In the genomic region with DNA sequence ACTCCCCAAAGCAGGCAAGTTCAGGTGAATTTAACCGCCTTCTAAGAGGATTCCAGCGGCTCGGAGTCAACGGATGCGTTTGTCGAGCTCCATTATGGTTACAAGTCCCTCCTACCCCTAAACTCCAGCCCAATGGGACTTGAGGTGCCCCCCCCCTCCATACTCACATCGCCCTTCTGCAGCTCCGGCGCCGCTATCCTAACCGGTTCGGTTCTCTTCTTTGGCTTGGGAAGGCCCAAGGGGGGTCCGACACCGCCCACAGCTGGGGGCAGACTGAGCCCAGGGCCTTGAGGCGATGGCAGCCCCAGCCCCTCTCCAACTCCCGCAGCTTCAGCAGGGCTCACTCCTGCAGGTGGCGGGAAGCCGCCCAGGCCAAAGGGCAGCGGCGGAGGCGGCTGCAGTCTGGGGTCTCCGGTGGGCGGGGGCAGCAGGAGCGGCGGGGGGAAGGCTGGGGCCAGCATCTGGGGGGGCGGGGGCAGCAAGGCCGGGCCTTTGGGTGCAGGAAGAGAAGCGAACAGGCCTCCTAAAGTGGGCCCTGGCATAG, we compare ENCODE assay signal across 8 mouse cellular contexts. TPM values are rescaled to one million over a fixed set of nuclear protein-coding genes. Genes with fewer than 3 reads are reported as not detected.
A peak's percentile ranks its signal among the peaks of the same experiment; 100 is the strongest.
DNase-seq lines count a peak whose midpoint lies in the region; ATAC-seq and TF ChIP-seq lines count a peak whose summit lies in the region.

No protein-coding gene starts in this region.

- peak; percentile 47 for TF ChIP-seq POLR2A in embryonic fibroblast, embryonic 13.5 days (IDR thresholded peaks at IDR 0.05; ENCODE audit: low read depth, low read length)

- DNase-seq in cerebellum, adult 11-12 months, result peak; percentile 83
- DNase-seq in cerebellum, postnatal 25 days, result no peak
- peak; percentile 74 for DNase-seq in adrenal gland, postnatal 14 days
- DNase-seq in heart, postnatal 4 days, result peak; percentile 48
- peak; percentile 32 to 37 for DNase-seq in layer of hippocampus, postnatal 25 days (ENCODE audit: extremely low spot score in 1 of 2, low spot score in 1 of 2)
- peak; percentile 48 for DNase-seq in right cerebral cortex, postnatal 4 days

- H3K4me3 ChIP-seq in embryonic fibroblast, embryonic 13.5 days (ENCODE audit: insufficient read depth, low read length), result peak overlapping the region; percentile 84

- TF ChIP-seq CTCF in embryonic fibroblast, embryonic 13.5 days (IDR thresholded peaks at IDR 0.05; ENCODE audit: borderline replicate concordance, insufficient read depth, low read length), result no peak

- H3K4me1 ChIP-seq in embryonic fibroblast, embryonic 13.5 days (ENCODE audit: control insufficient read depth, insufficient read depth, low read length), result no peaks in the 10 kb centered on the region

- H3K27ac ChIP-seq in embryonic fibroblast, embryonic 13.5 days (ENCODE audit: insufficient read depth, low read length), result peak overlapping the region; percentile 58; the same call in 1 of the 2 replicates

- ATAC-seq in megakaryocyte progenitor cell, adult 5-6 weeks (replicated peaks; ENCODE audit: poor library complexity), result peak; percentile 34

RNA-seq across cellular contexts. Expression of a gene that starts 0.6 kb away (rescaled TPM):
- total RNA-seq in adrenal gland, postnatal 14 days (2021), result 50.0 and 50.4 TPM in 2 replicates
- polyA plus RNA-seq in embryonic fibroblast, embryonic 13.5 days (2011; ENCODE audit: insufficient read length, low read depth, missing spikeins), result 27.5 and 34.2 TPM in 2 replicates
- total RNA-seq in heart, postnatal 4 days (2021), result 10 to 100 TPM; 56.2 to 56.9 TPM
- 10 to 100 TPM; 60.5 to 63.5 TPM for total RNA-seq in layer of hippocampus, postnatal 25 days (2021)
- 24.5 and 25.6 TPM in 2 replicates for total RNA-seq in megakaryocyte progenitor cell, adult 5-6 weeks (2015)
- 28.9 and 31.3 TPM in 2 replicates for total RNA-seq in megakaryocyte progenitor cell, adult 5-6 weeks (2017)

RNA-seq across cellular contexts. Expression of a gene that starts 21.3 kb away (rescaled TPM):
- 169 and 171 TPM in 2 replicates for total RNA-seq in adrenal gland, postnatal 14 days (2021)
- polyA plus RNA-seq in embryonic fibroblast, embryonic 13.5 days (2011; ENCODE audit: insufficient read length, low read depth, missing spikeins), result 267 and 287 TPM in 2 replicates
- total RNA-seq in heart, postnatal 4 days (2021), result 100 to 1,000 TPM; 146 to 151 TPM
- total RNA-seq in layer of hippocampus, postnatal 25 days (2021), result 100 to 1,000 TPM; 134 to 145 TPM
- total RNA-seq in megakaryocyte progenitor cell, adult 5-6 weeks (2015), result 281 and 308 TPM in 2 replicates
- 348 and 456 TPM in 2 replicates for total RNA-seq in megakaryocyte progenitor cell, adult 5-6 weeks (2017)

RNA-seq across cellular contexts. Expression of a gene that starts 34.5 kb away (rescaled TPM):
- total RNA-seq in adrenal gland, postnatal 14 days (2021), result 115 and 119 TPM in 2 replicates
- polyA plus RNA-seq in embryonic fibroblast, embryonic 13.5 days (2011; ENCODE audit: insufficient read length, low read depth, missing spikeins), result 130 and 167 TPM in 2 replicates
- 10 to 100 TPM; 68.2 to 68.9 TPM for total RNA-seq in heart, postnatal 4 days (2021)
- 10 to 100 TPM; 52.8 to 54.1 TPM for total RNA-seq in layer of hippocampus, postnatal 25 days (2021)
- 157 and 195 TPM in 2 replicates for total RNA-seq in megakaryocyte progenitor cell, adult 5-6 weeks (2015)
- total RNA-seq in megakaryocyte progenitor cell, adult 5-6 weeks (2017), result 119 and 137 TPM in 2 replicates

RNA-seq across cellular contexts. Expression of a gene that starts 38.2 kb away (rescaled TPM):
- total RNA-seq in adrenal gland, postnatal 14 days (2021), result 0.19 and 3.7 TPM in 2 replicates
- polyA plus RNA-seq in embryonic fibroblast, embryonic 13.5 days (2011; ENCODE audit: insufficient read length, low read depth, missing spikeins), result not detected in 2 replicates
- total RNA-seq in heart, postnatal 4 days (2021), result under 1 TPM in 1 of 2 experiments, not detected in 1; 0.12 TPM
- total RNA-seq in layer of hippocampus, postnatal 25 days (2021), result not detected
- 0.12 TPM in 1 of 2 replicates, not detected in the other for total RNA-seq in megakaryocyte progenitor cell, adult 5-6 weeks (2015)
- not detected in 2 replicates for total RNA-seq in megakaryocyte progenitor cell, adult 5-6 weeks (2017)

RNA-seq across cellular contexts. Expression of a gene that starts 45.3 kb away (rescaled TPM):
- total RNA-seq in adrenal gland, postnatal 14 days (2021), result 22.9 and 23.4 TPM in 2 replicates
- 41.6 and 54.7 TPM in 2 replicates for polyA plus RNA-seq in embryonic fibroblast, embryonic 13.5 days (2011; ENCODE audit: insufficient read length, low read depth, missing spikeins)
- total RNA-seq in heart, postnatal 4 days (2021), result 10 to 100 TPM; 20.1 to 21.2 TPM
- total RNA-seq in layer of hippocampus, postnatal 25 days (2021), result 10 to 100 TPM; 14.7 to 17.1 TPM
- total RNA-seq in megakaryocyte progenitor cell, adult 5-6 weeks (2015), result 45.2 and 51.0 TPM in 2 replicates
- 41.1 and 51.0 TPM in 2 replicates for total RNA-seq in megakaryocyte progenitor cell, adult 5-6 weeks (2017)

Comparison
In these comparisons a context has a peak if more than half of its experiments do, and no peak if none do; other contexts are left out.
1. DNase-seq: peak in cerebellum, adult 11-12 months (single experiment), adrenal gland, postnatal 14 days (single experiment), heart, postnatal 4 days (single experiment), layer of hippocampus, postnatal 25 days (2 of 2) and right cerebral cortex, postnatal 4 days (single experiment); none in cerebellum, postnatal 25 days (0 of 2).